Mouse (Mus musculus) adrenal gland, postnatal 4 days (tissue): ENCODE measurements around the gene Tmprss7. TPM values are rescaled to one million over a fixed set of nuclear protein-coding genes. Genes with fewer than 3 reads are reported as not detected.

Experiments
- DNase-seq, 2 experiments: peaks; one replicate each; pipeline ENCODE4 v3.0.0; 2021 to 2022; ENCODE audit warnings: low spot score in 2 of 2, mixed read lengths in 2 of 2
- total RNA-seq, 2 experiments: library from RNA; stranded (reverse); gene quantifications; 2 replicates each; pipeline ENCODE4 v1.2.3; 2021

The Tmprss7 gene
- total RNA-seq, 2 experiments from 2014 or later: 0.11 to 0.17 TPM

- no peak for DNase-seq
Measured at GRCm38 (mm10) chr16:45630347-45630960, 63.0 kb downstream of the Tmprss7 start.

- no peak for DNase-seq
Measured at GRCm38 (mm10) chr16:45629497-45630105, 63.9 kb downstream of the Tmprss7 start.

DNA sequence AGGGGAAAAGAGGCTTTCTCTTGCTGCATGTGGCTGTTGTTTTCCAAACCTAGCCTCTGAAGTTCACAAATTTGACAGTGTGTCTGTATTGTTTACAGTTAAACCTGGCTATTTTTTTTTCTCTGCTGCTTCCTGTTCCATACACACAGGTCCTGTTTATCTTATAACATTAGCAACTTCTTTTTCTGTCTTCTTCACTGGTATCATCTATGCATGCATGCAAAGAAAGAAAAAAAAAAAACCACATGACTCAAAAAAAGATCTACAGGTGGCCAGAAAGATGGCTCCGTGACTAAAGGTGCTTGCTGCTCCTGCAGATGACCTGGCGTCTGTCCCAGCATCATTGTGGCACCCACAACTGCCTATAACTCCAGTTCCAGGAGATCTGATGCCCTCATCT is 68.1 kb downstream of the Tmprss7 start:
- DNase-seq: no peak

- DNase-seq: no peak
Measured at GRCm38 (mm10) chr16:45624791-45625190, 68.7 kb downstream of the Tmprss7 start.

GRCm38 (mm10) chr16:45623230-45623629 is 70.2 kb downstream of the Tmprss7 start:
- DNase-seq: no peak

DNA sequence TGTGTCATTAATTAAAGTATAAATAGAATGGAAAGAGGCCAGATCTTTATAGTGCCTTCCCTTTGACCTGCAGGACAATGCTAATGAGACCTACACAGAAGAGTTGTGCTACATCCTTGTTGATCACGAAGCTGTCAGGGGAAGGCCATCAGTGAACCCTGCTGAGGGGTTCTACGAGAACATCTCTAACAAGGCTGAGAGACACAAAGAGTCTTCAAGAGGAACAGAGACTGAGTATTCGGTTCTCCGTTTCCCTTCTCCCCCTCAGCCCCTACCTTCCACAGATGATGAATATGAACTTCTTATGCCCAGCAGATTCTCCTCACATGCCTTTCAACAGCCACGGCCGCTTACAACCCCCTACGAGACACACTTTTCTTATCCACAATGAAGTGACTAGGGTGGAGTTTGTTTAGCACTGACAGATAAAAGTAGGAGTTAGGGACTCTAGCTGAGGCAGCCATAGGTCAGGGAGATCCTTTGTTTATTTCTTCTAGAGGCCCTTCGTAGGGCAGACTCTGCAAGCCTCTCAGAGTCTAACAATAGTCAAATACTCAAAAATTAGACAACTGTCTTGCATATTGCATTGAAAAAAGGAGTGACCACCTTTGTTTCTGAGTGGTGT is 73.6 kb downstream of the Tmprss7 start:
- no peak for DNase-seq

DNA sequence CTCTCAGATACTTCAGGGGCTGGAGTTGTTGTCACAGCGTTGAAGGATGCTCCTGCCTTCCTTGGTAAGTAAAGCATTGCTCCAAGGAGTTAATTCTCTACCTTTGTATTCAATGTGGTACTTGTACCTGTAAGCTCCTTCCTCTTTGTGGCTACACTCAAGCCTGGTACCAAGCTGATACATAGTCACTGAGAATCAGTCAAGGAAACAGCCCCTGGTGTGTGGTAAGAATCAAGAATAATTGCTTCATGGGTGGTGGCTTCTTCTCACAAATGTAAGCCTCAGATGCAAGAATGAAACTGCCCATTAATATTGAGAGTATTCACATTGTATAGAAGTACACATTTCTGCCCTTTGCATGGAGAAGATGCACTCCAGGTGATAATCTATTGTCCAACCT is 77.5 kb downstream of the Tmprss7 start:
- no peak for DNase-seq

DNA sequence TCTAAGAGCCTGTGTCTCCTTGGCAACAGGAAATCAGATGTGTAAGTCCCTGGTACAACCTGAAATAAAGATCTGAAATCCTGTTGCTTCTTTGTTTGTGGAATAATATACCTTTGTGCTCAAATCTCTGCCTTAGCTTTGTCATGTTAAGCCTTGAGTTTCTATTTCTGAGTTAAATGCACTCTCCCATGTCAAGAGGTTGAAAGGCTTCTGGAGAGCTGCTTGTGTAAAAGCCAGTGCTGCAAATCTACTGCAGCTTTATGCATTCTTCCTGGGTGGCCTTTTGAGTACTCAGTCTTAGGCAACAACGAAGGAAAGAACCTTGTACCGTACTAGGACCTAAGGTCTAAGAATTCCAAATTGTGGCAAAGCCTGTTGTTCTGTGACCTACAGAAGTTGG is 80.2 kb downstream of the Tmprss7 start:
- DNase-seq: no peak

DNA sequence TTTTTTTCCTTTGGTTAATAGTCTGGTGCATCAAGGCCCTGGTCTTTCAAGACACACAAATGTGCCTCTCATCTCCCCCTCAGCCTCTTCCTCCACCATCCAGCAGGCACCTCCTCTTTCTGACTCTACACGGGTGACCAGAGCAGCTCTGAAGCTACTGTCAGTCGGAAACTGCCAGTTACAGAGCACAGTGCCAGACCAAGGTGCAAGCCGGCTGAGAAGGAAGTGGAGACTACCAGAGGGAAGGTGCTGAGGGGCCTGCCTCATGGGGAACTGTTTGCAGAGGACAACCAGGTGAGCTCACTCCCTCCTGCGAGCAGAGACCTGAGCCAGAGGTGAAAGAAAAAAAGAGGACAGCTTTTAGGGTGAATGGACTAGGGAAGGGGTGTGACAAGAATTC is 83.2 kb downstream of the Tmprss7 start, which contains the start of gene Gcsam:
Gene Gcsam, plus strand, starts transcription at position 114 of the 400 bp plus-strand sequence.
- no peak for DNase-seq

- DNase-seq: no peak
Measured at GRCm38 (mm10) chr16:45609300-45609699, 84.2 kb downstream of the Tmprss7 start.

DNA sequence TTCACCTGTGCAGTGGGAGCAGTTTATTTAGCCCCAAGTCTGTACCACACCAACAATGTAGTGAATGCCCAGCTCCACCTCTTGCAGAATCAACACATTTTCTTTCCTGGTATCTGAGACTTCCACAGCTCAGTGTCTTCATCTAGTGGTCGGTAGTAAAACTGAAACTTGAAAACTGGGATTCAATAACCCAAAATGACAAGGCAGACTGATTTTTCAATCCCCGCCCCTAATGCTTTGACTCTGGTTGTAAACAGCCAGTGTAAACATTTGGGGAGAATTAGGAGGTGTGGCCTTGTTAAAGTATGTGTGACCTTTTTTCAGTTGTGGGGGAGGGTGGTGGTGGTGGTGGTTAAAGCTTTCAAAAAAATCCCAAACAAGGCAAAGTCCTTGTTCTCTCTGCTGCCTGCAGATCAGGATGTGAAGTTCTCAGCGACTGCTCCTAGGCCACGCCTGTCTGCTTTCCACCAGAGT is 84.9 kb downstream of the Tmprss7 start:
- no peak for DNase-seq

Other genes with a start within 250 kb of the Tmprss7 start
- under 1 TPM; 0.14 to 0.45 TPM for gene Gm609, start 200.7 kb downstream of the Tmprss7 start, total RNA-seq
- under 1 TPM in 1 of 2 experiments, not detected in 1; 0.84 TPM for gene Gm17783, start 161.6 kb downstream of the Tmprss7 start, total RNA-seq
- not detected for gene Slc9c1, start 158.3 kb downstream of the Tmprss7 start, total RNA-seq
- under 1 TPM; 0.11 to 0.34 TPM for gene Gcsam, start 83.3 kb downstream of the Tmprss7 start, total RNA-seq
- gene BC016579, start 39.6 kb downstream of the Tmprss7 start, total RNA-seq: under 1 TPM; 0.23 to 0.36 TPM
- gene Tagln3, start 30.9 kb upstream of the Tmprss7 start, total RNA-seq: 10 to 100 TPM; 15.5 to 20.6 TPM
- gene Abhd10, start 49.3 kb upstream of the Tmprss7 start, total RNA-seq: 10 to 100 TPM; 31.8 to 36.8 TPM